Mouse (Mus musculus) midbrain, embryonic 14.5 days (tissue): ENCODE measurements around the gene Polr3gl. TPM values are rescaled to one million over a fixed set of nuclear protein-coding genes. Genes with fewer than 3 reads are reported as not detected.

Experiments used
- ATAC-seq: fragments of 200-750 bp; cut with Nextera tagmentation; 2 replicates; pipeline ENCODE4 v1.8.0; 2017; ENCODE audit warnings: moderate number of reproducible peaks, moderate library complexity; ENCODE audit not compliant: low FRiP score, low TSS enrichment
- DNase-seq: peaks from one replicate; pipeline ENCODE4 v3.0.0-alpha.2; 2015
- H3K27ac ChIP-seq: fragments of 300-500 bp; sonication (generic); replicated peaks from 2 replicates; pipeline ENCODE4 v1.5.1; 2014; ENCODE audit warnings: mild to moderate bottlenecking, low read depth, low read length, moderate library complexity
- H3K27me3 ChIP-seq: fragments of 300-500 bp; sonication (generic); 2 replicates; pipeline ENCODE4 v1.6.1; 2014; ENCODE audit warnings: low read length, control low read depth, mixed read lengths; ENCODE audit not compliant: control insufficient read depth, insufficient read depth
- H3K36me3 ChIP-seq: fragments of 300-500 bp; sonication (generic); 2 replicates; pipeline ENCODE4 v1.6.1; 2014; ENCODE audit warnings: low read length, control low read depth; ENCODE audit not compliant: control insufficient read depth, insufficient read depth
- H3K4me1 ChIP-seq: fragments of 300-500 bp; sonication (generic); 2 replicates; pipeline ENCODE4 v1.6.1; 2014; ENCODE audit warnings: mild to moderate bottlenecking, antibody characterized with exemption, low read length, control low read depth; ENCODE audit not compliant: control insufficient read depth, insufficient read depth
- H3K4me2 ChIP-seq: fragments of 300-500 bp; sonication (generic); 2 replicates; pipeline ENCODE4 v1.6.1; 2014; ENCODE audit warnings: mild to moderate bottlenecking, low read length, moderate library complexity
- H3K4me3 ChIP-seq: fragments of 300-500 bp; sonication (generic); replicated peaks from 2 replicates; pipeline ENCODE4 v1.5.1; 2014; ENCODE audit warnings: low read depth, low read length
- H3K9ac ChIP-seq: fragments of 300-500 bp; sonication (generic); replicated peaks from 2 replicates; pipeline ENCODE4 v1.6.1; 2014; ENCODE audit warnings: mild to moderate bottlenecking, low read length, moderate library complexity
- H3K9me3 ChIP-seq: fragments of 300-500 bp; sonication (generic); 2 replicates; pipeline ENCODE4 v1.6.1; 2016; ENCODE audit warnings: low read length, control low read depth, mixed read lengths; ENCODE audit not compliant: control insufficient read depth
- WGBS: fragments of 180-500 bp; shearing (Covaris S2); extraction: QIAGEN DNeasy Blood & Tissue Kit; methylation state at CpG from one replicate; pipeline ENCODE4 v1.1.7; 2014; 5-methylcytosine and 5-hydroxymethylcytosine counted together
- polyA plus RNA-seq: library from polyadenylated mRNA; unstranded; fragments of >200 nt; fragmentation: Nextera tagmentation; extraction: Ambion mirVana; gene quantifications from 2 replicates; pipeline ENCODE4 v1.2.1, GENCODE M21; 2014

Gene Polr3gl
- polyA plus RNA-seq, 1 experiment from 2014 or later = 17.1 TPM

- Histone ChIP-seq H3K9me3 (no peaks in the 10 kb centered on the region), H3K9ac (no peak overlapping the region), H3K27me3 (no peaks in the 10 kb centered on the region), H3K4me3 (no peak overlapping the region), H3K27ac (no peak overlapping the region), H3K4me1 (peaks cover 14% of the 10 kb centered on the region), H3K4me2 (no peak overlapping the region), H3K36me3 (no peaks in the 10 kb centered on the region)
- DNase-seq (no peak), ATAC-seq (no peak)
- WGBS = 74% methylated on average over 12 of the region's 12 CpGs
These were observed 15.3 kb downstream of the Polr3gl start for GRCm38 (mm10) chr3:96578561-96579238.

GRCm38 (mm10) chr3:96577566-96577965 is 16.4 kb downstream of the Polr3gl start:
- H3K27ac ChIP-seq = 0 out of 2 replicates have a peak overlapping the region, but pooled peaks have one; percentile 61

GRCm38 (mm10) chr3:96576690-96577541 is 17.1 kb downstream of the Polr3gl start, which contains the start of gene Gm16253:
TSS of gene Gm16253 (plus strand) at chr3:96576984.
- Histone ChIP-seq H3K4me3 (no peak within 1 kb of the TSS; the same call in 1 of the 2 replicates), H3K27me3 (no peaks in the 10 kb centered on the region), H3K4me2 (peak within 1 kb of the TSS; percentile 43), H3K4me1 (peaks cover 14% of the 10 kb centered on the region), H3K36me3 (no peaks in the 10 kb centered on the region), H3K27ac (peak within 1 kb of the TSS; percentile 61), H3K9ac (no peak within 1 kb of the TSS; the same call in 1 of the 2 replicates), H3K9me3 (no peaks in the 10 kb centered on the region)
- WGBS = 35% methylated on average over 17 of the region's 17 CpGs
- peak; percentile 86 for DNase-seq
- peak; percentile 82; the same call in 1 of the 2 replicates for ATAC-seq

More at GRCm38 (mm10) chr3:96577566-96577965, 16.4 kb downstream of the Polr3gl start:
- 74% methylated on average over 4 of the region's 4 CpGs for WGBS
- Histone ChIP-seq H3K36me3 (no peaks in the 10 kb centered on the region), H3K4me2 (no peak overlapping the region), H3K9ac (no peak overlapping the region), H3K4me1 (peaks cover 14% of the 10 kb centered on the region), H3K27me3 (no peaks in the 10 kb centered on the region), H3K4me3 (no peak overlapping the region), H3K9me3 (no peaks in the 10 kb centered on the region)
- ATAC-seq = no peak
- no peak for DNase-seq

- no peak for ATAC-seq
- Histone ChIP-seq H3K9ac (no peak overlapping the region), H3K27me3 (no peaks in the 10 kb centered on the region), H3K36me3 (no peaks in the 10 kb centered on the region), H3K4me2 (peak overlapping the region; percentile 43), H3K4me3 (no peak overlapping the region; the same call in 1 of the 2 replicates), H3K4me1 (peaks cover 14% of the 10 kb centered on the region), H3K27ac (0 out of 2 replicates have a peak overlapping the region, but pooled peaks have one; percentile 61), H3K9me3 (no peaks in the 10 kb centered on the region)
- DNase-seq = no peak
- WGBS = 77% methylated on average over 14 of the region's 14 CpGs
These were observed 17.8 kb downstream of the Polr3gl start for GRCm38 (mm10) chr3:96576005-96576658.

- H3K27ac ChIP-seq = no peak overlapping the region
- H3K4me1 ChIP-seq = peaks cover 14% of the 10 kb centered on the region
- no peak overlapping the region for H3K4me3 ChIP-seq
- H3K36me3 ChIP-seq = no peaks in the 10 kb centered on the region
- H3K9ac ChIP-seq = no peak overlapping the region
- no peaks in the 10 kb centered on the region for H3K27me3 ChIP-seq
- ATAC-seq (no peak), DNase-seq (no peak)
- H3K9me3 ChIP-seq = no peaks in the 10 kb centered on the region
- H3K4me2 ChIP-seq = no peak overlapping the region
- 85% methylated on average over 8 of the region's 8 CpGs for WGBS
These were observed 18.6 kb downstream of the Polr3gl start for GRCm38 (mm10) chr3:96575272-96575984.

- no peak overlapping the region for H3K4me3 ChIP-seq
- WGBS = 88% methylated on average over 19 of the region's 19 CpGs
- no peaks in the 10 kb centered on the region for H3K9me3 ChIP-seq
- H3K36me3 ChIP-seq = no peaks in the 10 kb centered on the region
- ATAC-seq = no peak
- H3K4me1 ChIP-seq = peaks cover 14% of the 10 kb centered on the region
- no peak overlapping the region for H3K4me2 ChIP-seq
- DNase-seq = no peak
- no peak overlapping the region for H3K27ac ChIP-seq
- no peak overlapping the region for H3K9ac ChIP-seq
- no peaks in the 10 kb centered on the region for H3K27me3 ChIP-seq
These were observed 20.1 kb downstream of the Polr3gl start for GRCm38 (mm10) chr3:96573611-96574511.

GRCm38 (mm10) chr3:96571896-96572698 is 21.9 kb downstream of the Polr3gl start:
- Histone ChIP-seq H3K9me3 (no peaks in the 10 kb centered on the region), H3K27me3 (no peaks in the 10 kb centered on the region), H3K27ac (no peak overlapping the region), H3K4me3 (no peak overlapping the region), H3K4me1 (peaks cover 9% of the 10 kb centered on the region), H3K36me3 (no peaks in the 10 kb centered on the region), H3K4me2 (no peak overlapping the region), H3K9ac (no peak overlapping the region)
- ATAC-seq (no peak), DNase-seq (no peak)
- 80% methylated on average over 16 of the region's 16 CpGs for WGBS
